Mouse (Mus musculus) lung, postnatal 0 days (tissue): ENCODE measurements around the gene Dapk1. TPM values are rescaled to one million over a fixed set of nuclear protein-coding genes. Genes with fewer than 3 reads are reported as not detected.

Source experiments
- ATAC-seq: fragments of 200-750 bp; cut with Nextera tagmentation; 2 replicates; pipeline ENCODE4 v1.8.0; 2017; ENCODE audit warnings: moderate library complexity
- DNase-seq: peaks from one replicate; pipeline ENCODE4 v3.0.0-alpha.2; 2016; ENCODE audit warnings: low spot score
- H3K27ac ChIP-seq: fragments of 300-500 bp; sonication (generic); 2 replicates; pipeline ENCODE4 v1.5.1; 2014; ENCODE audit warnings: antibody characterized with exemption, mild to moderate bottlenecking, low read length, mixed read lengths
- H3K27me3 ChIP-seq: fragments of 300-500 bp; sonication (generic); replicated peaks from 2 replicates; pipeline ENCODE4 v1.6.1; 2014; ENCODE audit warnings: low read length, mixed read lengths; ENCODE audit not compliant: insufficient read depth
- H3K36me3 ChIP-seq: fragments of 300-500 bp; sonication (generic); 2 replicates; pipeline ENCODE4 v1.6.1; 2014; ENCODE audit warnings: low read length, mixed read lengths; ENCODE audit not compliant: insufficient read depth
- H3K4me1 ChIP-seq: fragments of 300-500 bp; sonication (generic); 2 replicates; pipeline ENCODE4 v1.6.1; 2014; ENCODE audit warnings: antibody characterized with exemption, low read depth, low read length, mixed read lengths; ENCODE audit not compliant: insufficient read depth
- H3K4me2 ChIP-seq: fragments of 300-500 bp; sonication (generic); replicated peaks from 2 replicates; pipeline ENCODE4 v1.6.1; 2014; ENCODE audit warnings: low read depth, mild to moderate bottlenecking, low read length, moderate library complexity, mixed read lengths
- H3K4me3 ChIP-seq: fragments of 300-500 bp; sonication (generic); 2 replicates; pipeline ENCODE4 v1.5.1; 2014; ENCODE audit warnings: low read depth, low read length
- H3K9ac ChIP-seq: fragments of 300-500 bp; sonication (generic); replicated peaks from 2 replicates; pipeline ENCODE4 v1.6.1; 2014; ENCODE audit warnings: low read depth, mild to moderate bottlenecking
- H3K9me3 ChIP-seq: fragments of 300-500 bp; sonication (generic); 2 replicates; pipeline ENCODE4 v1.6.1; 2016; ENCODE audit warnings: low read length, mixed read lengths
- CTCF ChIP-seq: IDR thresholded peaks from 2 replicates; pipeline ENCODE4 v1.5.1; 2016; ENCODE audit warnings: antibody characterized with exemption, mild to moderate bottlenecking
- EP300 ChIP-seq: IDR thresholded peaks from 2 replicates; pipeline ENCODE4 v1.6.1; 2016; ENCODE audit warnings: antibody characterized with exemption, mild to moderate bottlenecking, control low read depth
- WGBS: fragments of 180-500 bp; shearing (Covaris S2); extraction: QIAGEN DNeasy Blood & Tissue Kit; methylation state at CpG from one replicate; pipeline ENCODE4 v1.1.7; 2014; 5-methylcytosine and 5-hydroxymethylcytosine counted together
- polyA plus RNA-seq: library from polyadenylated mRNA; unstranded; fragments of >200 nt; fragmentation: Nextera tagmentation; extraction: Ambion mirVana; gene quantifications from 2 replicates; pipeline ENCODE4 v1.2.1, GENCODE M21; 2015

Gene Dapk1
- 44.0 and 48.7 TPM in 2 replicates for polyA plus RNA-seq

GRCm38 (mm10) chr13:60601436-60602415 lies at the start of gene Dapk1:
TSS of gene Dapk1 (plus strand) at chr13:60601947.
- Histone ChIP-seq H3K27ac (peak within 1 kb of the TSS; percentile 94), H3K4me3 (peak within 1 kb of the TSS; percentile 92), H3K9me3 (no peaks in the 10 kb centered on the region), H3K36me3 (peaks cover under 1% of the 10 kb centered on the region; the same call in 1 of the 2 replicates), H3K9ac (peak within 1 kb of the TSS; percentile 93), H3K27me3 (no peaks in the 10 kb centered on the region), H3K4me1 (peaks cover 4% of the 10 kb centered on the region; the same call in 1 of the 2 replicates), H3K4me2 (peak within 1 kb of the TSS; percentile 81)
- peak; percentile 68 for TF ChIP-seq EP300
- TF ChIP-seq CTCF: peak; percentile 73
- WGBS: under 1% methylated on average over 52 of the region's 90 CpGs
- DNase-seq (peak; percentile 94), ATAC-seq (peak; percentile 89)

GRCm38 (mm10) chr13:60553326-60553725 lies 48.4 kb upstream of the Dapk1 start:
- Histone ChIP-seq H3K9ac (no peak overlapping the region), H3K9me3 (no peaks in the 10 kb centered on the region), H3K27me3 (no peaks in the 10 kb centered on the region), H3K4me2 (no peak overlapping the region), H3K36me3 (no peaks in the 10 kb centered on the region), H3K4me1 (no peaks in the 10 kb centered on the region), H3K4me3 (no peak overlapping the region), H3K27ac (no peak overlapping the region)
- DNase-seq (no peak), ATAC-seq (no peak)
- no peak for TF ChIP-seq EP300
- TF ChIP-seq CTCF: no peak
- 60% methylated on average over 3 of the region's 3 CpGs for WGBS

- no peak for TF ChIP-seq EP300
- no peak for TF ChIP-seq CTCF
- Histone ChIP-seq H3K36me3 (no peaks in the 10 kb centered on the region), H3K4me2 (no peak overlapping the region), H3K9me3 (no peaks in the 10 kb centered on the region), H3K27me3 (no peaks in the 10 kb centered on the region), H3K9ac (no peak overlapping the region), H3K4me3 (no peak overlapping the region), H3K4me1 (no peaks in the 10 kb centered on the region), H3K27ac (no peak overlapping the region)
- ATAC-seq (no peak), DNase-seq (no peak)
Measured at GRCm38 (mm10) chr13:60556476-60556875, 45.3 kb upstream of the Dapk1 start.

GRCm38 (mm10) chr13:60556911-60557310 lies 44.8 kb upstream of the Dapk1 start:
- ATAC-seq (no peak), DNase-seq (no peak)
- Histone ChIP-seq H3K4me2 (no peak overlapping the region), H3K9me3 (no peaks in the 10 kb centered on the region), H3K9ac (no peak overlapping the region), H3K4me1 (no peaks in the 10 kb centered on the region), H3K4me3 (no peak overlapping the region), H3K27me3 (no peaks in the 10 kb centered on the region), H3K27ac (no peak overlapping the region), H3K36me3 (no peaks in the 10 kb centered on the region)
- TF ChIP-seq CTCF (no peak), EP300 (no peak)

GRCm38 (mm10) chr13:60564303-60564702 lies 37.4 kb upstream of the Dapk1 start:
- Histone ChIP-seq H3K27ac (no peak overlapping the region), H3K9me3 (no peaks in the 10 kb centered on the region), H3K9ac (no peak overlapping the region), H3K27me3 (no peaks in the 10 kb centered on the region), H3K4me2 (no peak overlapping the region), H3K4me3 (no peak overlapping the region), H3K36me3 (no peaks in the 10 kb centered on the region), H3K4me1 (no peaks in the 10 kb centered on the region)
- no peak for DNase-seq
- ATAC-seq: no peak
- 56% methylated on average over 6 of the region's 6 CpGs for WGBS
- no peak for TF ChIP-seq CTCF
- TF ChIP-seq EP300: no peak

GRCm38 (mm10) chr13:60568934-60569548 lies 32.7 kb upstream of the Dapk1 start:
- DNase-seq: no peak
- Histone ChIP-seq H3K27ac (no peak overlapping the region), H3K27me3 (no peaks in the 10 kb centered on the region), H3K4me2 (no peak overlapping the region), H3K4me3 (no peak overlapping the region), H3K4me1 (no peaks in the 10 kb centered on the region), H3K9ac (no peak overlapping the region), H3K9me3 (no peaks in the 10 kb centered on the region), H3K36me3 (no peaks in the 10 kb centered on the region)
- 100% methylated on average over 1 of the region's 1 CpGs for WGBS
- no peak for ATAC-seq
- TF ChIP-seq CTCF: no peak
- TF ChIP-seq EP300: no peak
